Mouse (Mus musculus) myocyte (in vitro differentiated cells): Measurements from ENCODE around the gene Arl14. TPM values are rescaled to one million over a fixed set of nuclear protein-coding genes. Genes with fewer than 3 reads are reported as not detected.

Experiments
- H3K27me3 ChIP-seq: one replicate; pipeline ENCODE4 v1.6.1; 2011; ENCODE audit not compliant: control insufficient read depth, insufficient read depth, insufficient read length
- H3K36me3 ChIP-seq: one replicate; pipeline ENCODE4 v1.6.1; 2011; ENCODE audit not compliant: control insufficient read depth, insufficient read depth
- H3K4me2 ChIP-seq: one replicate; pipeline ENCODE4 v1.6.1; 2011; ENCODE audit warnings: low read depth, control low read depth
- H3K4me3 ChIP-seq: one replicate; pipeline ENCODE4 v1.5.1; 2011; ENCODE audit warnings: mild to moderate bottlenecking, control low read depth, moderate library complexity
- H3K79me2 ChIP-seq: one replicate; pipeline ENCODE4 v1.6.1; 2011; ENCODE audit not compliant: control insufficient read depth, insufficient read depth
- H3ac ChIP-seq: one replicate; pipeline ENCODE4 v1.6.1; 2011; ENCODE audit not compliant: control insufficient read depth, insufficient read length
- CEBPB ChIP-seq: IDR thresholded peaks from 2 replicates; pipeline ENCODE4 v1.6.1; 2011; ENCODE audit warnings: mild to moderate bottlenecking, moderate library complexity; ENCODE audit not compliant: poor library complexity, insufficient read depth, severe bottlenecking
- E2F4 ChIP-seq: IDR thresholded peaks from one replicate; pipeline ENCODE4 v1.6.1; 2011; ENCODE audit warnings: mild to moderate bottlenecking, control low read depth, moderate library complexity; ENCODE audit not compliant: insufficient read depth
- MAX ChIP-seq: IDR thresholded peaks from one replicate; pipeline ENCODE4 v1.6.1; 2011; ENCODE audit warnings: low read depth, mild to moderate bottlenecking, control low read depth
- MYOD1 ChIP-seq, 3 experiments: IDR thresholded peaks; one replicate each; pipeline ENCODE4 v1.6.1; 2011; ENCODE audit warnings: control low read depth in 2 of 3, low read depth in 2 of 3, mild to moderate bottlenecking in 2 of 3, moderate library complexity in 1 of 3; ENCODE audit not compliant: insufficient read length in 2 of 3, control insufficient read depth in 1 of 3
- MYOG ChIP-seq, 3 experiments: IDR thresholded peaks; one replicate each; pipeline ENCODE4 v1.6.1; 2011; ENCODE audit warnings: control low read depth in 2 of 3, low read depth in 2 of 3, mild to moderate bottlenecking in 2 of 3; ENCODE audit not compliant: insufficient read length in 2 of 3, control insufficient read depth in 1 of 3, insufficient read depth in 1 of 3
- POLR2A ChIP-seq: IDR thresholded peaks from one replicate; pipeline ENCODE4 v1.6.1; 2011; ENCODE audit warnings: low read depth, mild to moderate bottlenecking, control low read depth, moderate library complexity; ENCODE audit not compliant: insufficient read length
- POLR2AphosphoS2 ChIP-seq: IDR thresholded peaks from one replicate; pipeline ENCODE4 v1.6.1; 2011; ENCODE audit warnings: low read depth, control low read depth; ENCODE audit not compliant: insufficient read length
- REST ChIP-seq: IDR thresholded peaks from one replicate; pipeline ENCODE4 v1.6.1; 2011; ENCODE audit warnings: mild to moderate bottlenecking, control low read depth, moderate library complexity; ENCODE audit not compliant: insufficient read depth, insufficient read length
- SRF ChIP-seq: IDR thresholded peaks from one replicate; pipeline ENCODE4 v1.6.1; 2011; ENCODE audit warnings: low read depth; ENCODE audit not compliant: control insufficient read depth, insufficient read length
- TCF12 ChIP-seq: IDR thresholded peaks from one replicate; pipeline ENCODE4 v1.6.1; 2011; ENCODE audit warnings: mild to moderate bottlenecking, control low read depth; ENCODE audit not compliant: poor library complexity, insufficient read depth, severe bottlenecking
- TCF3 ChIP-seq: IDR thresholded peaks from one replicate; pipeline ENCODE4 v1.6.1; 2011; ENCODE audit warnings: low read depth, control low read depth; ENCODE audit not compliant: insufficient read length
- USF1 ChIP-seq: IDR thresholded peaks from one replicate; pipeline ENCODE4 v1.6.1; 2011; ENCODE audit warnings: low read depth, mild to moderate bottlenecking, control low read depth, moderate library complexity
- polyA plus RNA-seq: library from polyadenylated mRNA; unstranded; fragments of >200 nt; fragmentation: generic; extraction: Trizol; gene quantifications from one replicate; pipeline ENCODE4 v1.2.1, GENCODE M21; 2012; ENCODE audit warnings: missing spikeins

The Arl14 gene
- polyA plus RNA-seq, 1 experiment: not detected

- no peaks in the 10 kb centered on the region for H3K27me3 ChIP-seq
- H3K4me3 ChIP-seq: no peak overlapping the region
- H3ac ChIP-seq: no peak overlapping the region
- TF ChIP-seq POLR2AphosphoS2: no peak
- no peak for TF ChIP-seq USF1
- no peak for TF ChIP-seq TCF3
- TF ChIP-seq SRF: no peak
- H3K4me2 ChIP-seq: no peak overlapping the region
- no peaks in the 10 kb centered on the region for H3K79me2 ChIP-seq
- no peaks in the 10 kb centered on the region for H3K36me3 ChIP-seq
Measured at GRCm38 (mm10) chr3:69181531-69181930, 40.7 kb upstream of the Arl14 start.

GRCm38 (mm10) chr3:69182225-69182624, 40.0 kb upstream of the Arl14 start:
- no peak for TF ChIP-seq TCF12
- no peak for TF ChIP-seq TCF3
- TF ChIP-seq USF1: no peak
- no peak for TF ChIP-seq CEBPB
- no peak for TF ChIP-seq MAX
- no peak for TF ChIP-seq MYOG (IDR thresholded peaks at IDR 0.05; ENCODE audit: control insufficient read depth in 1 of 3, insufficient read depth in 1 of 3, insufficient read length in 2 of 3, low read depth in 2 of 3)
- no peak for TF ChIP-seq E2F4
- TF ChIP-seq MYOD1 (IDR thresholded peaks at IDR 0.05; ENCODE audit: control insufficient read depth in 1 of 3, insufficient read length in 2 of 3, low read depth in 2 of 3): no peak
- no peak for TF ChIP-seq REST
- TF ChIP-seq POLR2AphosphoS2: no peak
- no peak for TF ChIP-seq POLR2A
- no peak for TF ChIP-seq SRF
- H3K79me2 ChIP-seq: no peaks in the 10 kb centered on the region
- no peak overlapping the region for H3K4me2 ChIP-seq
- no peaks in the 10 kb centered on the region for H3K36me3 ChIP-seq
- H3K4me3 ChIP-seq: no peak overlapping the region
- no peak overlapping the region for H3ac ChIP-seq
- no peaks in the 10 kb centered on the region for H3K27me3 ChIP-seq

- TF ChIP-seq TCF12 (no peak), USF1 (no peak), CEBPB (no peak), MYOD1 (IDR thresholded peaks at IDR 0.05; ENCODE audit: control insufficient read depth in 1 of 3, insufficient read length in 2 of 3, low read depth in 2 of 3) (no peak), SRF (no peak), MYOG (IDR thresholded peaks at IDR 0.05; ENCODE audit: control insufficient read depth in 1 of 3, insufficient read depth in 1 of 3, insufficient read length in 2 of 3, low read depth in 2 of 3) (no peak), MAX (no peak), POLR2A (no peak), REST (no peak), TCF3 (no peak), POLR2AphosphoS2 (no peak)
- H3K36me3 ChIP-seq: no peaks in the 10 kb centered on the region
- no peaks in the 10 kb centered on the region for H3K79me2 ChIP-seq
- H3K4me3 ChIP-seq: no peak overlapping the region
- H3K4me2 ChIP-seq: no peak overlapping the region
- no peak overlapping the region for H3ac ChIP-seq
- no peaks in the 10 kb centered on the region for H3K27me3 ChIP-seq
Measured at GRCm38 (mm10) chr3:69185244-69185643, 37.0 kb upstream of the Arl14 start.

- Histone ChIP-seq H3K4me3 (no peak overlapping the region), H3K4me2 (no peak overlapping the region), H3ac (no peak overlapping the region), H3K79me2 (no peaks in the 10 kb centered on the region), H3K27me3 (no peaks in the 10 kb centered on the region), H3K36me3 (no peaks in the 10 kb centered on the region)
- no peak for TF ChIP-seq USF1
- TF ChIP-seq TCF12: no peak
- TF ChIP-seq SRF: no peak
- TF ChIP-seq MYOG (IDR thresholded peaks at IDR 0.05; ENCODE audit: control insufficient read depth in 1 of 3, insufficient read depth in 1 of 3, insufficient read length in 2 of 3, low read depth in 2 of 3): no peak
- no peak for TF ChIP-seq MYOD1 (IDR thresholded peaks at IDR 0.05; ENCODE audit: control insufficient read depth in 1 of 3, insufficient read length in 2 of 3, low read depth in 2 of 3)
- TF ChIP-seq REST: no peak
- TF ChIP-seq POLR2AphosphoS2: no peak
- TF ChIP-seq MAX: no peak
- no peak for TF ChIP-seq E2F4
- no peak for TF ChIP-seq TCF3
- no peak for TF ChIP-seq POLR2A
- no peak for TF ChIP-seq CEBPB
Measured at GRCm38 (mm10) chr3:69186031-69186430, 36.2 kb upstream of the Arl14 start.

- H3K79me2 ChIP-seq: no peaks in the 10 kb centered on the region
- no peak overlapping the region for H3ac ChIP-seq
- H3K4me3 ChIP-seq: no peak overlapping the region
- no peaks in the 10 kb centered on the region for H3K27me3 ChIP-seq
- no peaks in the 10 kb centered on the region for H3K36me3 ChIP-seq
- no peak overlapping the region for H3K4me2 ChIP-seq
- TF ChIP-seq E2F4: no peak
- no peak for TF ChIP-seq MYOG (IDR thresholded peaks at IDR 0.05; ENCODE audit: control insufficient read depth in 1 of 3, insufficient read depth in 1 of 3, insufficient read length in 2 of 3, low read depth in 2 of 3)
- TF ChIP-seq CEBPB: no peak
- no peak for TF ChIP-seq MYOD1 (IDR thresholded peaks at IDR 0.05; ENCODE audit: control insufficient read depth in 1 of 3, insufficient read length in 2 of 3, low read depth in 2 of 3)
- TF ChIP-seq SRF: no peak
- no peak for TF ChIP-seq POLR2A
- no peak for TF ChIP-seq USF1
- no peak for TF ChIP-seq POLR2AphosphoS2
Measured at GRCm38 (mm10) chr3:69186643-69187042, 35.6 kb upstream of the Arl14 start.
